Mouse (Mus musculus): ENCODE data around the gene Itga9. TPM values are rescaled to one million over a fixed set of nuclear protein-coding genes. Genes with fewer than 3 reads are reported as not detected.

Itga9 gene
- total RNA-seq, 2 experiments from 2014 or later: 74.4 to 88.1 TPM

DNA sequence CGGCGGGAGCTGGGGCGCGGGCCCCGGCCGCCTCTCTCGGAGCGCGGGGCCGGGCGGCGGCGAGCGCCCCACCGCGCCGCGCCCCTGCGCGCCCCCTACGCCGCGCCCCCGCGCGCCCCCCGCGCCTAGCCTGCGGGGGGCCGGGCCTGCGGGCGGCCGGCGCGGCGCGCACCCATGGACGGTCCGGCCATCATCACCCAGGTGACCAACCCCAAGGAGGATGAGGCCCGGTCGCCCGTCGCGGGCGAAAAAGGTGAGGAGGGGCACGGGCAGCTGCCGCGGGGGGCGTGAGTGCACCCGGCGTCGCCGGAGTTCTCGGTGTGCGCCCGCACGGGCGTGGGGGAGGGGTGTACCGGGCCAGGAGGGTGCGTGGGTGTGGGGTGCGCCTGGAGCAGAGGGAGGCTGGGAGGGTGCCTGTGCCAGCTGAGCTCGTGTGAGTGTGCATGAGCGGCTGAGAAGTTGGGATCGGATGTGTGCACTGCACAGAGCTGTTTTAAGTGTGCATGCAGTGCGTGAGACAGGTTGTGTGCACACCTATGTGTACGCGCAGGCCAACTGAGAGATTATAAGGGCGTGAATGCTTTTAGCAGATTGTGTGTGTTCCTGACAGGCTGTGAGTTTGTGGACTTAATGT is 320.3 kb downstream of the Itga9 start:
- peak; percentile 50 to 60 for DNase-seq

DNA sequence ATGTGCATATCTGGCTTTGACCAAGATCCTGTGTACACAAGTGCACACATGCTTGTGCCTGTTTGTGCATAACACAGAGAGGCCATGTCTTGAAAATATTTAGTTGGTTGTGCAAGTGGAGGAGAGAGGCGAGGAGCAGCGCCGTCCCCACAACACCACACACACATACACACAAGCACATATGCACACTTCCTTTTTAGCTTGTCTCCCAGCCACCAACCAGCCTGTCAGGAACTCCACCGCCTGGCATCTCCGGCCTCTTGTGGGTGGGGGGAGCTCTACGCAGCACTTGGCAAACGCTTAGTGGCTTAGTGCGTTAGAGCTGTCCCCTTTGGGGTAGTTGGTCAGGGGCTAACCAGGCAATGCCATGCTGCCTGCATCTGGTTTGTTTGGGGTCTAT is 321.0 kb downstream of the Itga9 start:
- DNase-seq: no peak
- intact Hi-C loops (cut with DNase I): loop anchor here (2.0 to 5.0 kb wide), 2 partner anchors 50 to 77 kb away; no protein-coding TSS in a partner anchor

More for the DNA sequence above, 320.3 kb downstream of the Itga9 start:
- intact Hi-C loops (cut with DNase I): loop anchor here (2.0 to 5.0 kb wide), 2 partner anchors 50 to 78 kb away; no protein-coding TSS in a partner anchor

DNA sequence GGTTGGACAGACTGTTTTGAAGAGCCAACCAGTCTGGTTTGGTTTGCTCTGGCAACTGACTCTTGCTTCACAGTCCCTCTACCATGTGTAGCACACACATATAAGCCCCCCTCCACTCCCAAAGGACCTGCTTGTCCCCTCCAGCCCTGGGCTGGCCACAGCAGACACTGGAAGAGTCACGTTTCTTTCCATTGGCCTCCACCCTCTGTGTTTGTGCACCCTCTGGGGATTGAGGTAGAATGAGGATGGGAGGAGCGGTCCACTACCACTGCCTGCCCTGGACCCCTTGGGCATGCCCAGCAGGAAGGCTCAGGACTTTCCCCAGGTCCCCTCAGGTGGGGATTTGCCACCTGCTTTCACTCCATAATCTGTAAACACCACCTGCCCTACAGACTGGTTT is 321.5 kb downstream of the Itga9 start:
- intact Hi-C loops (cut with DNase I): loop anchor here (5.0 kb wide), 1 partner anchor 49 kb away; no protein-coding TSS in a partner anchor
- DNase-seq: no peak

DNA sequence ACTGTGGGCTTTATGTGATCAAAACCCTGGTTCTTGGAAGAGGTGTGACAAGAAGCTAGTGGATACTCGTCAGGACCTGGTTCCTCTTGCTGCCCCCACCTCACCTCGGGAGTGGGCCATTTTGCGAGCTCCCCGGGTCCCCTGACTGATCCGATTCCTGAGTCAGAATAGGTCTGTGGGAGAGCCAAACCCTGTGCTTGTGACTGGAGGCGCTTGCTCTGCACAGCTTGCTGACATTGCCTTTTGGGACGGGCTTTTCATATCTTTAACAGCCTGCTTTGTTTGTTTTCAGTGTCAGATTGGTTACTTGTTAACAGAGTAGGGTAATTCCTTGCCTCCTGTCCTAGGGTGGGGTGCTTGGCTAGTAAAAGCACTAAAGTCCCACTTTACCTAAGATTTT is 322.2 kb downstream of the Itga9 start:
- DNase-seq: no peak
- intact Hi-C loops (cut with DNase I): loop anchor here (5.0 kb wide), 1 partner anchor 49 kb away; no protein-coding TSS in a partner anchor

DNA sequence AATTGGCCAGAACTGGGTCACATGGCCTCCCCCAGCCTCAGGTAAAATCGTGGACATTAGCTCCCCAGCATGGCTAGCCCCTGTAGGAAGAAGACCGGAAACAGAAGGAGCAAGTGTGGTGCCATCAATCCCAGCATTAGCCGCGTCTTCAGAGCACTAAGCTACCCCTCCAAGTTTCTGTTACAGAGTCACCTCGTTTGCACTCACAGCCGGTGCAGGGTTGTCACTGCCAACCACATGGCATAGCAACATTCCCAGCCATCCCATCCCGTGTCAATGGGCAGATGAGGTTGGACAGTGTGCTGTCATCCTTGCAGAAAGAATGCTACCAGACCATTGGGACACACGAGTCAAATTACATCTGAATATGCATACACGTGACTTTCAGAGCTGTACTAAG is 324.1 kb downstream of the Itga9 start:
- intact Hi-C loops (cut with DNase I): no loop called here

DNA sequence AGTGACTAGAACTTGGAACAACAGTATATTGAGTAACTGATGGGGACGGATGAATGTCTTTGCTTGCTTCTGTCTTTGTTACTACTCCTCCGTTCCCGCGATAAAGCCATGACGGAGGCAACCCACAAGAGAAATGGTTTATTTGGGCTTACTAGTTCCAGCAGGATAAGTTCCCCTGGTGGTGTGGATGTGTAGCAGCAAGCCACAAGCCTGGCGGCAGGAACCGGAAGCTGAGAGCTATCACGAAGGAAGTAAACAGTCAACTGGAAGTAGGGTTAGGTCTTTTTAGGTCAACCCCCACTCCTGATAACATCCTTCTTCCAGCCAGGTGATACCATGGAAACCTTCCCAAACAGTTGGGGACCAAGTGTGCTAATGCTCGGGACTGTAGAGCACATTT is 327.3 kb downstream of the Itga9 start:
- no peak for DNase-seq
- intact Hi-C loops (cut with DNase I): no loop called here

More for the DNA sequence above, 324.1 kb downstream of the Itga9 start:
- DNase-seq: no peak

DNA sequence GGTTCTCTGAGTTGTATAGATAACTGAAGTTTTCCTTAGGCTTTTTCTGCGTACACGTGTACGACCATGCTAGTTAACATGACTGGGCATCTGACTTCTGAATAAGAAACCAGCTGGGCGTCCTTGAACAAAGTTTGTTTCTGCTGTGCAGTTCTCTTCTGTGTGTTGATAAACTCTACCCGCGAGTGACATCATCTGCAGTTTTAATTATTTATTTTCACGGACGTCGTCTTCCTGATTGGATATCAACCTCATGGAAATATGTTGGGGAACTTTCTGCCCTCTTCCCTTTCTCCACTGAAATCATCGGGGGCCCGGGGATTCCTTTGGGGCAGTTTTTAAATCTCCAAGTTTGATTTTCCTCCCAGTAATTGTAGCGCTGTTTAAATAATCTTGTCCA is 327.8 kb downstream of the Itga9 start:
- no peak for DNase-seq
- intact Hi-C loops (cut with DNase I): no loop called here

DNA sequence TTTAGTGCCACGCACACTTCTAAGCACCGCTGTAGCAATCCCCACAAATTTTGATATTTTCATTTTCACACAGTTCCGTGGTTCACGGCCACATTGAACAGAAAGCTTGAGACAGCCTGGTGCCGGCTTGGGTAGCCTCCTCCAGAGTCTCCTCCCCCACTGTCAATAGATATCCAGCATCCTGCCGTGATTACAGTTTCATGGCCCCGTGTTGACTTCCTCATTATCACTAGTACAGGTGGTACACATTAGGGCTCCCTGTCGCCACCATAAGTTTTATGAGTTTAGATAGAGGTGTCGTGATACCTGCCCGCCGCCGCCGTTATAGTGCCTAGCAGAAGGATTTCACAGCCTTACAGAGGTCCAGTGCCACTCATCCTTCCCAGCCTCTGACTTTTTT is 328.6 kb downstream of the Itga9 start:
- DNase-seq: no peak

DNA sequence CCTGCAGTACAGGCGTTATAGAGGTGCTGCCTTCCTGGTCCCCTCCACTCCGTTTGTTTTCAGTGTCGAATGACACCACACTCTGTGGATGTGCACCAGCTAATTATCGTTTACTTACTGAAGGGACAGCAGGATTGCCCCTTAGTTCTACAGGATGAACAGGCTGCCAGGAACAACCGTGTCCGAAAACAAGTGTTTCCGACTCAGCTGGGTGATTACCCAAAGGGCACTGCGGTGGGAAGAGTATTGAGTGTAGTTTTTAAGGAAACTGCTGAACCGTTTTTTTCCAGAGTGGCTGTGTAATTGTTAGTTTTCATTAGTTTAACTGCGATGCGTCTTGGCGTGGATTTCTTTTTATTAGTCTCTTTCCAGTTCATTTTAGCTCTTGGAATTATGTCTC is 329.6 kb downstream of the Itga9 start:
- DNase-seq: no peak
- intact Hi-C loops (cut with DNase I): no loop called here

More for the DNA sequence above, 328.6 kb downstream of the Itga9 start:
- intact Hi-C loops (cut with DNase I): no loop called here

DNA sequence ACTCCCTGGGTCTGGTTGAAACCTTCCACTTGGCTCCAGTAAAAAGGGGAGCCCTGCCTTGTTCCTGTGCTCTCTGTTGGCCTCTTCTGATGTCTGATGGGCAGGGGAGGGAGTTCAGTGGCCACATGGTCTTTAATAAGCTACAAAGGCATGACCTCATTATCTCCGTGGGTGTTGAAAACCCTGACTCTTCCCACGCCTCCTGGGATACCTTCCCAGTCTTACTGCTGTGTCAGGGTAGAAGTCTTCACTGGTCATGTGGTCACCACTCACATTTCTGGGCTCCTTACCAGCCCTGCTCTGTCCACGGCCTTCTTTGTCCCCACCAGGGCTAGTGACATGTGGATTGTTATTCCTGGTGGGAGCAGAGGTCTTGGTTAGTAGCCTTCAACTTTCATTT is 331.0 kb downstream of the Itga9 start:
- intact Hi-C loops (cut with DNase I): no loop called here
- peak; percentile 48 to 67 for DNase-seq

DNA sequence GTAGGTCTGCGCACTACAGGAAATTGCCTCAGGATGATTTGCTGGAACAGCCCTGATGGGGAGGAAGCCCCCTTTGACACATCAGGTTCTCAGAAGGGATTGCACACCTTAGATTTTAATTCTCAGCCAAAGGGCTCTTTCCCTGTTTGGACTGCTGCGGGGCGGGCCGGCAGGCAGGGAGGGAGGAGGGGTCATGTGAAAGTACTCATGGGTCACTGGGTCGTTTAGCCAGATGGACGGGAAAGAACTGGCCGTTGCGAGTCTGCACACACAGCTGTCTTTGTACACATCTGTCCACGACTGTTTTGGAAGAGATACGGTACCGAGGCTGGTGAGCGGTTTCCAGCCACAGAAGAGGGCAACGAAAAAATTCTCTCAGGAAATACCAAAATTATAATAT is 332.9 kb downstream of the Itga9 start:
- intact Hi-C loops (cut with DNase I): no loop called here
- DNase-seq: no peak

DNA sequence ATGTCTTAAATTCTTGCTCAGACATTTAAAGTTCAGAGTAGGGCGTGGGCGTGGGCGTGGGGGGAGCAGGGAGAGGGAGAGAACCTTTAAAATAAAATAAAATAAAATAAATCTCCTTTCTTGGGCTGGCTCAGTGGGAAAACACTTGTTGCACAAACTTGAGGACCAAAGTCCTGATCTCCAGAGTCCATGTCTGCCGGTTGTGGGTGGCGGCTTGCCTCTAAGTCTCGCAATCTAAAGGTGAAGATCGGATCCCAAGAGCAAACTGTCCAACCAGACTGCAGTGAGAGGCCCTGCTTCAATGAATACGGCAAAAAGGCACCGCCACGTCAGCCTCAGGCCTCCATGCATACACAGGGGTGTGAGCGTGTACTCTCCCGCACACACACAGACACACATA is 333.3 kb downstream of the Itga9 start:
- DNase-seq: no peak
- intact Hi-C loops (cut with DNase I): no loop called here

DNA sequence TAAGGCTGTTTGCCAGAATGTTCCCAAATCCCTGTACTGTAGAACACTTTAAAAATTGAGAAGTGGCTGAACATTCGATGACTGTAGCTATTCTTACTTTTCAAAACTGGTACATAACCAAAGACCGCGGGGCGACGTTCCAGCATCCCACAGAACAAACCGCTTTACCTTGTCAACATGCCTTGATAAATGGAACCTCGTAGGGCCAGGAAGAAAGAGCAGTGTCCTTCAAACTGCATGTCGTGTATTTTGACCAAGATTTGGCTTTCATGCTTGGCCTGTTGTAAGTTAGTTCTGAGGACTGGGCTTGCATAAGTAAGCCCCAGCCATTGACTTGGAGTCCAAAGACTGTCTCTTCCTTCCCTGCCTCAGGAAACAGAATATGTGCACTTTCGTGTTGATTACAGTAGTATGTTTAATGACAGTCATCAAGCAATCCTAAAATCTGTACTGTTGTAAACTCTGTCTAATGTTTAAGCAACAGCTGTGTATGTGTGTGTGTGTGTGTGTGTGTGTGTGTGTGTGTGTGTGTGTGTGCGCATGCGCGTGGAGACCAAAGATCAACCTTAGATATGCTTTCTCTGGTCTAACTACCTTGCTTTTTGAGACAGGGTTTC is 334.2 kb downstream of the Itga9 start:
- intact Hi-C loops (cut with DNase I): no loop called here
- no peak for DNase-seq

DNA sequence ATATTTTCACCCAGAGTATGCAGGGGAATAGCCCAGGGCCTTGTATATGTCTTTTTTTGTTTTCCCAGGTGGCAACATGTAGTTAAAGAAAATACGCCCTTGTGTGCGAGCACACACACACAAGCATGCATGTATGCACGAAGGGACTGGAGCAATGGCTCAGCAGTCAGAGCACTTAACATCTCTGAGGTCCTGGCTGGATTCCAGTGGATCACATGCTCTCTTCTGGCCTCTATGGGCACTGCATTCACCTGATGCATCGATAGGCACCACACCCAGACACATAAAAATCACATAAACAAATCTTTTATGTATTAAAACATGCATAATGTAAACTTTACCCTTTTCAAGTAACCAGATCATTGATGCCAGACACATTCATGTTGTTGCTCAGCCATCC is 335.5 kb downstream of the Itga9 start:
- DNase-seq: no peak
- intact Hi-C loops (cut with DNase I): no loop called here

DNA sequence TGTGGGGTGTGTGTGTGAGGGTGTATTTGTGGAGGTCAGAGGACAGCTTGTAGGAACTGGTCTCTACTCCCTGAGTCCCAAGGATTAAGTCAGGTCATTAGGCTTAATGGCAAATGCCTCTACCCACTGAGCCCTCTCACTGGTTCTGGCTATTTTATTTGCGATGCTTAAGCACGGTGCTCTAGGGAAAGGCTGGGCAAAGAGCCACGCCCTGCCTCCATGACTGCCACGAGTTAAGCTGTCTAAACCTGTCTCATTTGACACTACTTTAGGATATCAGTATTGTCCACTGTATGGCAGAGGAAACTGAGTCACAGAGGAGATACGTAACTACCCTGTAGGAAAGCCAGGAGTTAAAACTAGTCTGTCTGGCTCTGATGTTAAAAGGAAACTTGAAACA is 337.5 kb downstream of the Itga9 start:
- no peak for DNase-seq
- intact Hi-C loops (cut with DNase I): no loop called here

DNA sequence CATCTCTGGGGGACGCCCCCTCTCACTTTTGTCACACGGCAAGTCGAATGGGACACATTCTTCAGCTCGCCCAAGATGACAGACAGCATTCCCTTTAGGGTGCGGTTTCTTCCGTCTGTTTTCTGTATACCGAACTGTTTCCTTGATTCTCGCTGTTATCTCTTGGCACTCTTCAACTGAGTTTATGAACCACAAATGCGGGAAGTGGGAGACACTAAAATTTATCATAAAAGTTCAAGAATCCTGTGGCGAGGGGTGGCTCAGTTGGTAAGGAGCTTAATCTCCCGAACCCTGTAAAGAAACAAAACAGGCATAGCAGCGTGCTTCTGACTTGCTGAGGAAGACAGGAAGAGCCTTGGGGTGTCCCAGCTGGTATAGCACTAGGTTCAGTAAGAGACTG is 337.9 kb downstream of the Itga9 start:
- no peak for DNase-seq
- intact Hi-C loops (cut with DNase I): no loop called here

DNA sequence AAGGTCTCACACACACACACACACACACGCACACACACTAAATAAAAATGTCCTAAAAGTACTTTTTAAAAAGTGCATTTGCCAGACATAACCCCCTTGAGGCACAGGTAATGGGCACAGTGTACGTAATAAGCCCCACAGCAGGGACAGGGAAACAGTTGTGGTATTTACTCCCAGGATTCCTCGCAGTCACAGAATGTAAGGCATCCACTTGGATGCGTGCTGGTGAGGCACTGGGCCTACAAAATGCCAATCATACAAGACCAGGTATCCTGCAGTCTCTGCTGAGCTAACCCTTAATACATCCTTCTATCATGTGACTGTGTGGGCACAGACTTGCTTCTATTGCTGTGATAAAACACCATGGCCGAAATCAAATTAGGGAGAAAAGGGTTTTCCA is 342.0 kb downstream of the Itga9 start:
- intact Hi-C loops (cut with DNase I): no loop called here
- DNase-seq: no peak

DNA sequence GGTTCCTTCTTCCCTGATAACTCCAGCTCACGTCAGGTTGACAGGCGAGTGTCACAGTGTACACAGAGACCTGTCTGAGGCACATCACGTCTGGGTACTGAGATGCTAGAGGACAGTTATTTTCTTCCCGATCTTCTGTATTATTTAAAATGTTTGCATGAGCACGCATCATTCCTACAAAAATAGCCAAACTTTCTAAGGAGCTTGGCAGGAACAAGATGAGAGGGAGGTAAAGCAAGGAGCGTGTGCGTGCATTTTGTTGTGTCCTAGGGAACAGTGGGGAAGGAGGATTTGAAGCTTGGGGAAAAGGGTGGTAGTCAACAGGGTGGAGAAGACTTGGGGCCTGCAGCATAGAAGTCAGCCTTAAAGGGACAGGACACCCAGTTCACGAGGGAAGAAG is 342.6 kb downstream of the Itga9 start:
- DNase-seq: no peak
- intact Hi-C loops (cut with DNase I): no loop called here

DNA sequence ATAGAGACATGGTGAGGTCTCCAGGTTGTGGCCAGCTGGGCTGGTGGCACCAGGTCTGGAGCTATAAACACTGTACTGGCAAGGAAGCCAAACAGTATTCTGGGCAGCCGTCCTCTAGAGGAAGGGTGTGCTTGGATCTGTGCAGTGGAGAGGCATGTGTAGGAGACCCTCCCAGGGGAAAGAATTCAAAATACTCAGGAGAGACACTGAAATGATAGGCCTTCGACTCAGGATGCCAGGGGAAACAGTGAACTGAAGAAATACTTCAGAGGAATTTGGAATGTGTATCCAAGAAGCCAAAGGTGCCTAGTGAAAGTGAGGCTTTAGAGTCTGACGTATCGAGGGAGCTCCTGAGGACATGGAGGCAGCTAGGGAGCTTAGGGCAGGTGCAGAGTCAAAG is 343.2 kb downstream of the Itga9 start:
- intact Hi-C loops (cut with DNase I): no loop called here
- no peak for DNase-seq

DNA sequence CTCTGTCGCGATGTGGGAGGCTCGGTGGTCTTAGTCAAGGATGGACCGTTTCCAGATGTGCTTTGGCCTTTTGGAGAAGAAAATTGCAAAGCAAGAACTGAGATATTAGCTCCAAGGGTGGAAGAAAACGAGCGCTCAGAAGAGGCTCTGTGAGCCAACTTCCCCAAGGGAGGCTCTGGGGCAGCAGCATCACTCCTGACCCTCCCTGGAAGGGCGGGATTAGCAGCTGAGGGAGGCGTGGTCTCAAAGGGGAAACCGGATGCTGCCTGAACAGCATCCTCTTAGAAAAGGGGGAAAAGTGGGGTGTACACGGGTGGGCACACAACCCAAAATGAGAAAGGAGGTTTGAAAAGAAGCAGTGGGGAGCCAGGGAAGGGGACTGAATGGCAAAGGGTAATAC is 343.6 kb downstream of the Itga9 start:
- no peak for DNase-seq
- intact Hi-C loops (cut with DNase I): no loop called here

Measured in heart, postnatal 14 days (tissue).